Mouse (Mus musculus) adrenal gland, adult 8-10 months (tissue): Measurements from ENCODE around the gene Fam214b. TPM values are rescaled to one million over a fixed set of nuclear protein-coding genes. Genes with fewer than 3 reads are reported as not detected.
A peak's percentile ranks its signal among the peaks of the same experiment; 100 is the strongest.

Source experiments
- DNase-seq: peaks from one replicate; pipeline ENCODE4 v3.0.0; 2022
- total RNA-seq, 4 experiments: library from RNA; stranded (reverse); gene quantifications; 2 replicates each; pipeline ENCODE4 v1.2.4; 2022

Gene Fam214b
- total RNA-seq, 4 experiments from 2014 or later, result 49.5 to 64.9 (median 61.1) TPM

DNA sequence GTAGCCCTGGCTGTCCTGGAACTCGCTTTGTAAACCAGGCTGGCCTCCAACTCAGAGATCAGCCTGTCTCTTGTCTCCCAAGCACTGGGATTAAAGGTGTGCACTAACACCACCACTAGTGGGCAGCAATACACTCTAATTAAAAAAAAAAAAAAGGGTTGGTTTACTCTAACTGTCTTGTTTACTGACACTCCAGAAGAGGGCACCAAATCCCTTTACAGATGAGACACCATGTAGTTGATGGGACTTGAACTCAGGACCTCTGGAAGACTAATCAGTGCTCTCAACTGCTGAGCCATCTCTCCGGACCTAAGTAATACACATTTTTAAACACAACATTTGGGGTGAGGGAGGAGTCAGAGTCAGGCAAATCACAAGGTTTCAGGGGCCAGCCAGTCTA is 40.3 kb downstream of the Fam214b start:
- DNase-seq, result no peak

DNA sequence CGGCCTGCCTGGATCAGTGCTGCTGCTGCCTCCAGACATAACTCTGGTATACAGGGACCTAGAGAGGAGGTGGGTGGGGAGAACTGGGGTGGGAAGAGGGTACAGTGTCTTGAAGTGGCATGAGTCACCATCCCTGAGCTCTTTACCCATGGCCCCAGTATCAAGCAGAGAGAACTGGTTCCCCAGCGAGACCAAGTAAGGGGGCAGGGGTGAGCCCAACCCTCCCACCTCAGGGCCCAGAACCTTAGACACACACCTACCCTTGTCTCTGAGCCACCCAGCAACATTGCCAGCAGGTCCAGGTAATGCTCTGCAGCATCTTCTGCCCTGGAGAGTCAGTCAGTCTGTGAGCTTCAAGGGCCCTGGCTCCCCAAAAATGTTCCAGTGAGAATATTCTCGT is 41.1 kb downstream of the Fam214b start:
- DNase-seq, result no peak

DNA sequence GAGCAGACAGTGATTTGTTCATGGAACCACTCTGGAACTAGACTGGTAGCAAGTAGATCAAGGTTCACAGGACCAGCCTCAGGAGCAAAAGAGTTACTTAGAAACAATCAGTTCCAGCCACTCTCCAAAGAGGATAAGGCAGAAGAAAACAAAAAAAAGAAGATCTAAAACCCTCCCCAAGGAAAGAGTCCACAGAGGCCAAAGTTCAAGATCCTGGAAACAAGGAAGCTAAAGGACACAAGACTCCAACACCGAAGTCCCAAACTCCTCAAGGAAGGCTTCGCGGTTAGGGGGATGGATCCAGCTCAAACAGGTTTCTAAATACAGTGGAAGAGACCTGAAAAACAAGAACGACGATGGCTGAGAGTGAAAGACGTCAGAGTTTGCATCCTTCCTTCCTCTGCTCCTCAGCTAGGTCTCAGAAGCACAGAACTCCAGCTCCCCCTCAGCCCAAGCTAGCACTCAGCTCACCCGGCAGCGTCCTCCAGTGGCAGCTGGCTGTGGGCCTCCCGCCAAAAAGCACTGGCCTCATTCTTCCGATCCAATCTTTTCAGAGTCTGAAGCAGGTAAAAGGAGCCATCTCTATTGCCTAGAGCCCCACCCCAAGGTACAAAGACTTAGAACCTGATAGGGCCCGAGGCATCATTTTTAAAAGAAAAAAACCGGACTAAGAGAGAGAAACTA is 43.1 kb downstream of the Fam214b start:
- no peak for DNase-seq

DNA sequence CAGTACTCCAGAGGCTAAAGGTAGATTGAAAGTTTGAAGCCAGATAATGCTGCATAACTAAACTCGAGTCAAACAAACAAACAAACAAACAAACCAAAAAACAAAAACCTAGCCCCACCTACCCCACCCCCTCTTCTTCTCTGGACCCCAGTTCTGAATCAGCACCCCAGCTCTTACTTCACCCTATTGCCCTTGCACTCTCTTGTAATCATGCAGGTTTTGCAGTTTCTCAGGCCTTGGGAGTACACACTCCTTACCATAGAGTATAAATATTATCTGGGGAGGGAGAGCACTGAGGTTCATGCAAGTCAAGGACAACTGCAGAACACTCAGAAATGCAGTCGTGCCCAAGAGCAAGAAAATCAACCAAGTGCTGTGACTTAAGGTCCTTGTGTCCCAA is 44.7 kb downstream of the Fam214b start:
- no peak for DNase-seq

DNA sequence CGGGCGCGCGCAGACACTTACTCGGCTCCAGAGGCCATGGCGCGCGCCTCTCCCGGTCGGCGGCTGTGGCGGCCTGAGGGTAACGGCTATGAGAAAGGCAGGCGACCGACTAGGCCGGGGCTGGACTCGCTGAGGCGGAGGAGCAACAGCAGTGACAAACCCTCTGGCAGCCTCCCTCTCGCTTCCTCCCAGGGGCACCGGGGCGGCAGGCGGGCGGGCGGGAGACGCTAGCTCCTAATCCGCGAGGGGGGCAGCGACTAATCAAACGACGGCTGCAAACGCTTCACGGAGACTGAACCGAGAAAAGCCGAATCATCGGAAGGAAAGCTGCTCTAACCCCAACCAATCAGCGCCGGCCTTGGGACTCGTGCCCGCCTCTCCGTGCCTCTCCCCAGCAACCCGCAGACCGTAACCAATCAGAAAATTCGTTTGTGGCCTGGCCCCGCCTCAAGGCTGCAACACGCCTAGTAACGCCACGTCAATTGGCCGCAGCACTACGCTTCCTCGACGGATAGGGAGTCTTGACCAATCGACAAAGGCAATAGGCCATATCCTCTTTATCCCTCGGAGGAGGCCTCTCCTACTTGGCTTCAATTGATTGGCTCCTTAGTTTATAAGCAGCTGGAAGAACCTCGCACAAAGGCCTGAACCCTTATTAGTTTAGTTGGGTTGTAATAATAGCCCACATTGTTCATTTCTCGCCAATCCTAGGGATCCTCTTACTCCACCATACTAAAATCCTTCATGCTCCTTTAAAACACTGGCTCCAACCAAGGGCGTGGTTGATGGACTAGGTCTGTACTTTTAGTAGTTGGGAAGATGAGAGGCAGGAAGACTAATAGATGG is 45.7 kb downstream of the Fam214b start, which contains the start of gene Vcp:
Gene Vcp, minus strand, starts transcription at position 367 of the 846 bp plus-strand sequence.
- DNase-seq, result peak; percentile 99

DNA sequence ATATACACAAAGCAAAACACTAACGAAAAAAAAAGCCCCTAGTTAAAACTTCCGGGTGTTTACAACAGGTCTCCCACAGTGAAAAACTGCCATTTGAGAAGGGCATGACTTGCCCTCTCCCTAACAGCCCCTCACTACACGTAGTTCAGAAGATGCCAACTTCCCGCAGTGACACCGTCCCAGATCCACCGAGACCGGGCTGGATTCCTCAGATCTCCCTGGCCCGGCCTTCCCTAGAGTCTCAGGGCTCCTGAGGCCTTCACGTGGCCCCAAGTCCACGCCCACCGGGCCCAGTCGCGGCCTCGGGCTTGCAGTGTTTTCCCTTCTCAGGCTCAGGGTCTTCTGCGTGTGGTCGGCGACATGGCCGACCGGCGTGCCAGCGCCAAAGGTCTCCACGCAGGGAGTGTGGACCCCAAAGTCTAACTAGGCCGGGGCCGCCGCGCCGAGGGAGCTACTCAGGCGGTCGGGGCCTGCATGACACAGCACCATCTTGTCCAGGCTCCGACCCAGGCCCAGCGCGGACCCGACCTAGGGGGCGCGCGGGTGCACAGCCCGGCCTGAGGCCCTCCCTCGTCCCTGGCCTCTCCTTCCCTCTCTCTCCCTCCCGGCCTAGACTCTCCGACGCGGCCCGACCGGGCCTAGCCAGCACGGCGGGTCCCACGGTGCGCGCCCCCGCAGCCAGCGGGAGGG is 46.4 kb downstream of the Fam214b start:
- peak; percentile 80 for DNase-seq

DNA sequence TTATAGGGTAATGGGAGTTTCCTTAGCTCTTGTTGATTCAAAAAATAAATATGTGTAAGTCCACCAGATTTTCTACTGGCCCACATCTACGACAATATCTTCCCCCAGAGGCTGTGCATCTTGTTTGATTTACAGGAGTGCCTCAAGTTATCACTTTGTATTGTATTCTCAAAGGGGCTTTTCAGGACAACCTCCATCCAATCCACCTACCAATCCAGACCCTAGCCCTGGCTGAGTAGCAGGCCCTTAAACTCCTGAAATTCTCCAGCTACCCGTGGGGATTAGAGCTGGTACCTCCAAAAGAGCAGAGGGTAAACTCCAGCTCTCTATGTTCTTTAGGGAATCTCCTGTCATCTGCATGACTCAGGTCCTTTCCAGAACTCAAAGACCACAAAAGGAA is 48.0 kb downstream of the Fam214b start:
- no peak for DNase-seq

DNA sequence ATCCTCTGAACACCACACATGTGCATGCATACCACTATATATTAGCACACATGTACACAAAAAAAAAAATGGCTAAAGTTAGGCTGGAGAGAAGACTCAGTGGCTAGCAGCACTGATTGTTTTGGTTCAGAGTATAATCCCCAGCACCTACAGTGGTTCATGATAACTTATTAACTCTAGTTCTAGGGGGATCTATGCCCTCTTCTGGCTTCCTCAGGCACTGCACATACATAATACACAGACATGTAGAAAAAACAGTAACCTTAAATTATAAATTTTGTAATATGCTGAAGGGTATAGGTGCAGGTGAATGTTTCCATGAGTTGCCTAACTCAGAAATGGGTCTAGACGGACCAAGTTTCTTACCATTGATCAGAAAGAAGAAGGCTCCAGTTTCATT is 57.7 kb downstream of the Fam214b start:
- DNase-seq, result no peak

Other genes starting within 250 kb of the Fam214b start
- gene Fam205a1, start 192.3 kb downstream of the Fam214b start, total RNA-seq, result not detected
- gene Gm12394, start 189.4 kb downstream of the Fam214b start, total RNA-seq, result under 1 TPM; 0.14 to 0.52 (median 0.22) TPM
- not detected for gene Fam205c, start 172.0 kb downstream of the Fam214b start, total RNA-seq
- 1 to 10 TPM; 3.1 to 4.5 (median 3.8) TPM for gene Phf24, start 129.6 kb downstream of the Fam214b start, total RNA-seq
- gene Dnajb5, start 96.4 kb downstream of the Fam214b start, total RNA-seq, result 10 to 100 TPM; 12.9 to 20.5 (median 18.2) TPM
- gene 1700022I11Rik, start 76.6 kb downstream of the Fam214b start, total RNA-seq, result not detected
- 100 to 1,000 TPM; 290 to 420 (median 339) TPM for gene Vcp, start 45.7 kb downstream of the Fam214b start, total RNA-seq
- gene Fancg, start 35.7 kb downstream of the Fam214b start, total RNA-seq, result 10 to 100 TPM in 2 of 4 experiments, 1 to 10 TPM in 2; 8.0 to 17.8 (median 12.5) TPM
- gene Pigo, start 20.4 kb downstream of the Fam214b start, total RNA-seq, result 10 to 100 TPM; 14.8 to 30.8 (median 22.5) TPM
- 100 to 1,000 TPM; 204 to 262 (median 242) TPM for gene Stoml2, start 14.5 kb downstream of the Fam214b start, total RNA-seq
- 10 to 100 TPM; 17.2 to 33.9 (median 22.9) TPM for gene Unc13b, start 12.7 kb upstream of the Fam214b start, total RNA-seq
- gene Atp8b5, start 220.9 kb upstream of the Fam214b start, total RNA-seq, result 1 to 10 TPM in 2 of 4 experiments, under 1 TPM in 2; 0.61 to 1.3 (median 0.99) TPM